Mouse (Mus musculus) G1E (cell line): ENCODE results near the gene Gng7.

Experiments used
- CTCF ChIP-seq: IDR thresholded peaks from 2 replicates; pipeline ENCODE4 v1.5.1; 2012; ENCODE audit warnings: low read depth, low read length, inconsistent platforms, mixed read lengths
- POLR2AphosphoS5 ChIP-seq: IDR thresholded peaks from 2 replicates; pipeline ENCODE4 v1.6.1; 2012; ENCODE audit warnings: low read depth, low read length, inconsistent platforms; ENCODE audit not compliant: insufficient replicate concordance

GRCm38 (mm10) chr10:80990406-80990805 is 24.3 kb downstream of the Gng7 start:
- no peak for TF ChIP-seq CTCF
- no peak for TF ChIP-seq POLR2AphosphoS5
